Mouse (Mus musculus) liver, embryonic 16.5 days (tissue): Measurements from ENCODE around the gene Tmem268. TPM values are rescaled to one million over a fixed set of nuclear protein-coding genes. Genes with fewer than 3 reads are reported as not detected.

Experiments
- ATAC-seq: fragments of 200-750 bp; cut with Nextera tagmentation; 2 replicates; pipeline ENCODE4 v1.8.0; 2017; ENCODE audit warnings: low read depth, mild to moderate bottlenecking, moderate number of reproducible peaks, moderate library complexity
- H3K27ac ChIP-seq: fragments of 300-500 bp; sonication (generic); 2 replicates; pipeline ENCODE4 v1.5.1; 2014; ENCODE audit warnings: mild to moderate bottlenecking, low read length
- H3K27me3 ChIP-seq: fragments of 300-500 bp; sonication (generic); 2 replicates; pipeline ENCODE4 v1.6.1; 2014; ENCODE audit warnings: low read depth, low read length, mixed read lengths; ENCODE audit not compliant: control insufficient read depth, insufficient read depth
- H3K36me3 ChIP-seq: fragments of 300-500 bp; sonication (generic); 2 replicates; pipeline ENCODE4 v1.6.1; 2014; ENCODE audit warnings: mild to moderate bottlenecking; ENCODE audit not compliant: control insufficient read depth, insufficient read depth
- H3K4me1 ChIP-seq: fragments of 300-500 bp; sonication (generic); 2 replicates; pipeline ENCODE4 v1.6.1; 2014; ENCODE audit warnings: low read depth, low read length, mixed read lengths; ENCODE audit not compliant: control insufficient read depth
- H3K4me2 ChIP-seq: fragments of 300-500 bp; sonication (generic); 2 replicates; pipeline ENCODE4 v1.6.1; 2014; ENCODE audit warnings: low read depth, low read length, mixed read lengths
- H3K4me3 ChIP-seq: fragments of 300-500 bp; sonication (generic); 2 replicates; pipeline ENCODE4 v1.5.1; 2014; ENCODE audit warnings: low read depth, mild to moderate bottlenecking, low read length
- H3K9ac ChIP-seq: fragments of 300-500 bp; sonication (generic); 2 replicates; pipeline ENCODE4 v1.6.1; 2014; ENCODE audit warnings: low read depth, low read length
- H3K9me3 ChIP-seq: fragments of 300-500 bp; sonication (generic); replicated peaks from 2 replicates; pipeline ENCODE4 v1.6.1; 2016; ENCODE audit warnings: low read length; ENCODE audit not compliant: control insufficient read depth
- WGBS: fragments of 180-500 bp; shearing (Covaris S2); extraction: QIAGEN DNeasy Blood & Tissue Kit; methylation state at CpG from one replicate; pipeline ENCODE4 v1.1.7; 2014; ENCODE audit not compliant: insufficient replicate concordance; 5-methylcytosine and 5-hydroxymethylcytosine counted together
- polyA plus RNA-seq: library from polyadenylated mRNA; unstranded; fragments of >200 nt; fragmentation: Nextera tagmentation; extraction: Ambion mirVana; gene quantifications from 2 replicates; pipeline ENCODE4 v1.2.1, GENCODE M21; 2015

Tmem268 gene
- polyA plus RNA-seq, 1 experiment from 2014 or later = 10.2 TPM

DNA sequence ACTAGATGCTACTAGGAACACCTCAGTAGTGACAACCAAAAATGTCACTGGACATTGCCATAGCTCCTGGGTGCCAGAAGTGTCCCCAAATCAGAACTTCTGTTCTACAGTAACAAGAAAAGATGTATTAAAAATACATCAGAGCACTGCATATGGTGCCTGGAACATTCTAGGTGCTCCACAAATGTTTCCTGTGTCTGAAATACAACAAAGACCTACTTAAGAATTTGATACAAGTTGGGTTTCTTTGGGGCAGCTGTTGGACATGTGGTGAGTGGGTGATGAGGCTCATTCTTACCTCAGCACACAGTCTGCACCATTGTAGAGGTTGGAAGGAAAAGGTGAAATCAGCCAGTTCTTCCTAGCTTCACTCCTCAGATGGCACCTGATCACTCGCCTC lies 5.7 kb upstream of the Tmem268 start:
- 74% methylated on average over 1 of the region's 1 CpGs for WGBS
- H3K4me2 ChIP-seq = no peak overlapping the region
- no peak overlapping the region for H3K4me3 ChIP-seq
- no peak overlapping the region for H3K27ac ChIP-seq
- H3K36me3 ChIP-seq = peaks cover 38% of the 10 kb centered on the region
- no peaks in the 10 kb centered on the region for H3K27me3 ChIP-seq
- no peak for ATAC-seq
- H3K9me3 ChIP-seq = no peaks in the 10 kb centered on the region
- no peak overlapping the region for H3K9ac ChIP-seq
- peaks cover 21% of the 10 kb centered on the region for H3K4me1 ChIP-seq

DNA sequence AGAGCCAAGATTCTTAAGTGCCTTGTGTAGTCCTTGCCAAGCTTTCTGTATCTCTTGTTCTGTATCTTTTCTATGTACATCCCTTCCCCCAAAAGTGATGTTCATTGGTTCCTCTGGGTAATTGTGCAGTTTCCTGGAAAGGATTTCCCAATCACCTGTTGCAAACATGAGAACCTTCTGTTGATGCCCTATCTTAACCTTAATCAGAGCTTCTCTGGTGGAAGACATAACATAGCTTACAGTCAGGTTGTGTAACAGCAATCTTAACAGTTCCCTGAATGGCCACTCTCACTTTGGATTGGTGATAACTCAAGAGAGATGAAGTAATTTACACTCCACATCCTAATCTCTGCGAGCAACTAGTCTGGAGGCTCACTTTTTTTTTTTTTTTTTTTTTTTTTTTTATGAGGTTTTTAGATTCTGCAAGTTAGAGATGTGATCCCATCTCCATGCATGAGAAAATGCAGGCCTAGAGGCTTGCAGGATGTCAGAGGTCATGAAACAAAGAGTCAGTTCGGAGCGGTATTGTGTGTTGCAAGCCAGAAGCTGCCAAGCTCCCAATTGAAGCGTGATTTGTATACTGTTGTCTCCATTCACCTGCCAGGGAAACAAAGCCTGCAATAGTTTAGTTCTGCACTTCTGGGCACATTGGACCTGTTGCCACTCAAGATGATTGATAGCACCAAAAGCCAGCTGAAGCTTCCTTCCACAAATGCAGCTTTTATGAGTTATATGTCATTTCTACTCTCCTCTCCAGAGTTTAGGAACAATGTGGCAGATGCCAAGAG lies 4.6 kb upstream of the Tmem268 start:
- no peaks in the 10 kb centered on the region for H3K27me3 ChIP-seq
- no peak overlapping the region for H3K9ac ChIP-seq
- H3K4me2 ChIP-seq = no peak overlapping the region
- 65% methylated on average over 4 of the region's 4 CpGs for WGBS
- H3K27ac ChIP-seq = no peak overlapping the region
- 0 out of 2 replicates have a peak, but pooled peaks have one; percentile 5 for ATAC-seq
- H3K4me1 ChIP-seq = peaks cover 30% of the 10 kb centered on the region
- no peaks in the 10 kb centered on the region for H3K9me3 ChIP-seq
- peaks cover 29% of the 10 kb centered on the region for H3K36me3 ChIP-seq
- no peak overlapping the region for H3K4me3 ChIP-seq

DNA sequence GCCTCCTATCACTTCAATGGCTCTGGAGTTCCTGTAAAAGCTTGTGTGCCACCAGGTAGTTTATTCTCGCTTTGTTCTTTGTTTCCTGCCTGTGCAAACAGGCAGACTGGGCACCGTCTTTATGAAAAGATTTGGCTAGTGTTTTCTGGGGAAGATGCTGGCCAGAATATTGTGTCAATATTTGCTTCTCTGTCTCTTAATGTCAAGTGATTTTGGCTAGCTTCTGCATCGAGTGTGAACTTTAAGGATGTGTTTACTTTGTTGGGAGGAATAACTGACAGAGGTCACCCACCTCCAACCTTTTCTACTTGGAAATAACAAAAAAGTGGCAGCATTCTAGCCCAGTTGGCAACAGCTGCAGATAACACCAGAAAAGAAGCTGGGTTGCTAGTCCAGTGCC lies 4.0 kb upstream of the Tmem268 start:
- Histone ChIP-seq H3K9ac (no peak overlapping the region), H3K9me3 (no peaks in the 10 kb centered on the region), H3K27me3 (no peaks in the 10 kb centered on the region), H3K4me2 (no peak overlapping the region), H3K36me3 (peaks cover 23% of the 10 kb centered on the region), H3K4me1 (peaks cover 36% of the 10 kb centered on the region), H3K27ac (no peak overlapping the region), H3K4me3 (no peak overlapping the region)
- no peak for ATAC-seq
- WGBS = 52% methylated on average over 3 of the region's 3 CpGs

DNA sequence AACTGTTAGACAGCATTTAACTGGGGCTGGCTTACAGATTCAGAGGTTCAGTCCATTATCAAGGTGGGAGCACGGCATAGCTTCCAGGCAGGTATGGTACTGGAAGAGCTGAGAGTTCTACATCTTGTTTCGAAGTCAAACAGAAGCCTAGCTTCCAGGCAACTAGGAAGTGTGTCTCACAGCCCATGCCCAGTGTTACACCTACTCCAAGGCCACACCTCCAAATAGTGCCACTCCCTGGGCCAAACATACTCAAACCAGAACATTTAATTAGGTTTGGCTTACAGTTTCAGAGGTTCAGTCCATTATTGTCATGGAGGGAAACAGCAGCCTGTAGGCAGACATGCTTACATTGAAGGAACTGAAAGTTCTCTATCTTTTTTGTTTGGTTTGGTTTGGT lies 3.5 kb upstream of the Tmem268 start:
- Histone ChIP-seq H3K4me2 (no peak overlapping the region), H3K9me3 (no peaks in the 10 kb centered on the region), H3K4me1 (peaks cover 41% of the 10 kb centered on the region), H3K27me3 (no peaks in the 10 kb centered on the region), H3K4me3 (no peak overlapping the region), H3K27ac (0 out of 2 replicates have a peak overlapping the region, but pooled peaks have one; percentile 25), H3K9ac (no peak overlapping the region), H3K36me3 (peaks cover 22% of the 10 kb centered on the region)
- WGBS = 77% methylated on average over 2 of the region's 2 CpGs
- ATAC-seq = no peak

DNA sequence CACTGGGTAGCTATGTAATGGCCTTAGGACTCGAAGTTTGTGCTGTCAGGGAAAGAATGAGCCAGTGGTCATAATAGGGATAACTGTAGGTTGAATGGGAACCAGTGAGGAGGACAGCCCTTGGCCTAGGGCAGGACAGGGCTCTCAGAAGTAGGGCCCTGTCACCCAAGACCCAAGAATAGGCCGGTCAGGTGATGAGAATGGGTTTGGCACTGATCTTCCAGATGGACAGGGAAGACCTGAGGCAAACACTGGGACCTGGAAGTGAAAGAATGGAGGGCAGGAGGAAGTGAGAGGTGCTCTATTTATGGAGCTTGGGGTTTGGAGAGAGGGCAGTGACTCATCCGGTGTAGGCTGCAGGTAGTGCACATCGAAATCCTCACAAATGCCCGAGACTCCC lies 1.9 kb upstream of the Tmem268 start:
- no peak overlapping the region for H3K9ac ChIP-seq
- H3K9me3 ChIP-seq = no peaks in the 10 kb centered on the region
- peaks cover 56% of the 10 kb centered on the region for H3K4me1 ChIP-seq
- no peaks in the 10 kb centered on the region for H3K27me3 ChIP-seq
- peak overlapping the region; percentile 82 for H3K27ac ChIP-seq
- H3K4me2 ChIP-seq = no peak overlapping the region
- peaks cover 11% of the 10 kb centered on the region for H3K36me3 ChIP-seq
- H3K4me3 ChIP-seq = no peak overlapping the region
- no peak for ATAC-seq
- WGBS = 55% methylated on average over 5 of the region's 5 CpGs

DNA sequence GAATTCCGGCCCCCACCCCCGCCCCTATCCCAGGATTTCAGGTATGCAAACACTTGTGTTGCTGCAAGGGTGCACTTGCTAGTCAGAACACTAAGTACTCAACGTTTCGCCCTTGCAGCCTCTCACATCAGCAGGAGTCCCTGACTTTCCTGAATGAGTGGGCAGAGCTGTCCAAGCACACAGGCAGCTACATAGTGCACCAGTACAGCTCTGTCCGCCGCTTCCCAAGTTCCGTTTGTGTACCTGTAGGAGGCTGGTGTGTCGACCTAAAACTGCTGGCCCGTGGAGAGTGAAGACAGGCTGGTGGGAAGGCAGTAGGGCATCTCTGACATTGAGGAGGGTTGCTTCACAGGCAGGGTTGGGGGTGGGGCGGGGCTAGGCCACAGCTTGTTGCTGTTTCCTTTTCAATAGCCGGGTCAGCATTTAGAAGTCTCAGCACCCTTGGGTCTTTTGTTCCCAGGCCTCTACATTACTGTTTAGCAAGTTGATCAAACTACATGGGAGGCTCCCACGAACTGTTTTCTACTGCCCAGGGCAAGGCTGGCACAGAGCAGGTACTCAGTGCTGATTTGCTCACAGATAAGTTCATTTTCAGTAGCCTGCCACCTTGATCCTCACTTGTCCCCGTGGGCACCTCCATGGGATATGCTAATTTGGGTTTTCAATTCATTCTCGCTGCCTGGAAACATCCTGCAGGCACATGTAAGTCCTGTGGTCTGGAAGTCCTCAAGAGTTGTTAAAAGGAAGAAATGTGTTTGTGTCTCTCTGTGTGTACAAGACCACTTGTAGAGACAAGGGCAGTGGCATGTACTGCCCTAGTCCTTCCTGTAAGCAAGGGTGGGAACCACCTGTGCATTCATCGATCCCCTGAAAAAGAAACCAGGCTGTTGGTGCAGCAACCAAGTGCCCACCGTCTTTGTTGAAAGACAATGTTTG lies 1.2 kb upstream of the Tmem268 start:
- Histone ChIP-seq H3K9ac (peak overlapping the region; percentile 77), H3K4me3 (peak overlapping the region; percentile 74), H3K27me3 (no peaks in the 10 kb centered on the region), H3K4me1 (peaks cover 60% of the 10 kb centered on the region), H3K36me3 (peaks cover 4% of the 10 kb centered on the region), H3K9me3 (no peaks in the 10 kb centered on the region), H3K27ac (peak overlapping the region; percentile 82), H3K4me2 (peak overlapping the region; percentile 90)
- WGBS = 36% methylated on average over 16 of the region's 16 CpGs
- peak; percentile 5; the same call in 1 of the 2 replicates for ATAC-seq

DNA sequence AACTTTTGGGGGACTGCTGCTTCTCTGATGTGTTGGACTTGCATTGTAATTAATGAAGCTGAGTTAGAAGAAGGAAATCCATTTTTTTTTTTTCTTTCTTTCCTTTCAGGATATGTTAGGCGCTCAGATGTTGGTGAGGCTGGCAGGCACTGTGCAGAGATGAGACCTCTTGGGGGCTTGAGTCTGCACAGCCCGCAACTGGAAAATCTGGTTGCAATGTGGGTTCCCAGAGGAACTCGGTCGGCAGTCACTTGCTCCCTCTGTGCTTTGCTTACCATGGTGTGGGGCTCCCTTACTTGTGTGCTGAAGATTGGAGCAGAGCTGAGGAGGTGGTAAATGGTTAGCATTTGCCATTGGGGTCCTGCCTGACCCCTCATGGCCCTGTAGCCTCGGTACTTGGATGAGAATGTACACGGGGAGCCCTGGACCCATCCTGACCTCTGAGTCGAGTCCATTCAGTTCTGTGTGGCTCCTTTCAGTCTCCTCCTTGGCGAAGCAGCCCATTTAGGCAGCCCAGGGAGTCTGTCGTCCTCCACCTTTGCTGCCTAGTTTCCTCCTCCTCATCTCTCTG lies 631 bp downstream of the Tmem268 start:
- Histone ChIP-seq H3K27me3 (no peaks in the 10 kb centered on the region), H3K9me3 (no peaks in the 10 kb centered on the region), H3K9ac (peak overlapping the region; percentile 77), H3K4me2 (peak overlapping the region; percentile 90), H3K27ac (peak overlapping the region; percentile 82), H3K4me3 (peak overlapping the region; percentile 74), H3K4me1 (peaks cover 60% of the 10 kb centered on the region), H3K36me3 (no peaks in the 10 kb centered on the region)
- no peak for ATAC-seq
- WGBS = 38% methylated on average over 9 of the region's 9 CpGs

DNA sequence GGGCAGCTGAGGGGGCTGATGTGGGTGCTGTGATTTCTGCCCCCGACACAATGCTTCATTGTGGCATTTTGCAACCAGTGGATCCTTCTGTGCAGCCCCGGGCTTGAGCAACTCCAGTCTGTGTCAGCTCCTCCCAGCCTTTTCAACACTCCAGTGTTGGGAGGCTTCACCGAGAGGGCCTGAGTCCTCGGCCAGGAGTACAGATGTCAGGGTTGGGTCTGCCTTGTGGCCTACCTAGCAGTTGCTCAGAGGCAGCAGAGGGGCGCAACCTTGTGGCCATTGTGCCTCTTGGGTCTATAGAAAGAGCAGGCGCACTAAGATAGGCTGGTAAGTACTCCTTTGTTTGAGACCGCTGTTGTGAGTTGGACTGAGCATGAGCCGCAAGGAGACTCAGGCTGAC lies 1.5 kb downstream of the Tmem268 start:
- no peaks in the 10 kb centered on the region for H3K9me3 ChIP-seq
- H3K27me3 ChIP-seq = no peaks in the 10 kb centered on the region
- H3K27ac ChIP-seq = peak overlapping the region; percentile 82
- H3K4me2 ChIP-seq = peak overlapping the region; percentile 90
- H3K36me3 ChIP-seq = no peaks in the 10 kb centered on the region
- H3K4me3 ChIP-seq = peak overlapping the region; percentile 17; the same call in 1 of the 2 replicates
- H3K9ac ChIP-seq = no peak overlapping the region; the same call in 1 of the 2 replicates
- H3K4me1 ChIP-seq = peaks cover 52% of the 10 kb centered on the region
- no peak for ATAC-seq
- WGBS = 52% methylated on average over 8 of the region's 8 CpGs
